Mouse (Mus musculus): ENCODE measurements around the gene Rbks. TPM values are rescaled to one million over a fixed set of nuclear protein-coding genes. Genes with fewer than 3 reads are reported as not detected.

The Rbks gene
- total RNA-seq (2021) = 1 to 10 TPM; 3.0 to 3.4 TPM

GRCm38 (mm10) chr5:31696971-31697643 is at the start of gene Rbks:
TSS of gene Rbks (minus strand) at chr5:31697627.
- DNase-seq (ENCODE audit: low spot score in 2 of 2) = no peak
- intact Hi-C loops (cut with DNase I) = loop anchor here (5.0 kb wide), 2 partner anchors 125 to 285 kb away; no protein-coding TSS in a partner anchor

- no peak for DNase-seq (ENCODE audit: low spot score in 2 of 2)
- intact Hi-C loops (cut with DNase I) = no loop called here
Observed at GRCm38 (mm10) chr5:31742521-31743031, 45.1 kb upstream of the Rbks start.

DNA sequence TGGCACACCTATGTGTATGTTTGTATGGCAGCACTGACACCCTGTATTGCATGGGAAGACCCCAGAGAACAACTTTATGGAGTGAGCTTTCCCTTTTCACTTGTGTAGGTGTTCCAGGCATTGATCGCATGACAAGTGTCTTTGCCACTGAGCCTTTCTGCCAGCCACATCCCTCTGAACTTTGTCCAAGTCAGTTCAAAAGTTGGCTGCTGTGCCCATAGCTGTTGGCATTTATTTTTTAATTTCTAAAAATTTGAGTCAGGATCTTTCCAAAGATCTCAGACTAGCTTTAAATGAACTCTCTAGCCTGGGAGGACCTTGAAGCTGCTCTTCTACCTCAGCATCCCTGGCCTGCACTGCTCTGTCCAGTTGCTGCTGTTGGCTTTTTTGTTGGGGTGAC is 44.5 kb upstream of the Rbks start:
- intact Hi-C loops (cut with DNase I) = no loop called here
- no peak for DNase-seq (ENCODE audit: low spot score in 2 of 2)

DNA sequence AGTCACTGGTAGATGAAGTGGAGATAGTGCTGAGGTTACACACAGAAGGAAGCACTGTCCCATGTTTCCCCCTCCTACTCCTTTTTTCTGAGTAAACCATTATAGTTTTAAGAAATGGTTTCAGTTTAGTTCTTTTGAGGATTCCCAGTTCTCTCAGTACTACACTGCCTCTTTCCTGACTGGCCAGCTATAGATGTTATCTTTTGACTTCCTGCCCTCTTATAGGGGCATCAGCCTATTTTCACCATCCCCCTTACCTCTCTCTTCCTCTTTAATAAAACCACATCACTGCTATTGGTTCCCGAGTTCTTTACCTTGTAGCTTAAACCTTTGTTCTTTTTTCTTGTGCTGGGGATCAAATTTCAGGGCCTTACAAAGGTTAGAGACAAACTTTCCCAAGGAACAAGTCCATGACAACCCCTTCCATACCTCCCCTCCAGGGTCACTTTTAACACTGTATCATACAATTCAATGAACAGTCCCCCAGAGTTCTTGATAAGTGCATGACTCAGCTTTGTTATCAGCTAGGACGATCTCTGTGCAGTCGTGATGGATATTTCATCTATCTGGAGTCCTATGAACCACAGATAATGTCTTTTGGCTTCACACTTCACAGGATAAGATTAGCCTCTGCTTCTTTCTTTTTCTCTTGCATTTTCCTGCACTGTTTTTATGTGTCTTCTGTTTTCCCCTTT is 35.4 kb upstream of the Rbks start:
- intact Hi-C loops (cut with DNase I) = no loop called here
- no peak for DNase-seq (ENCODE audit: low spot score in 2 of 2)

GRCm38 (mm10) chr5:31727456-31727855 is 30.0 kb upstream of the Rbks start:
- DNase-seq (ENCODE audit: low spot score in 2 of 2) = no peak
- intact Hi-C loops (cut with DNase I) = no loop called here

GRCm38 (mm10) chr5:31725885-31726284 is 28.5 kb upstream of the Rbks start:
- intact Hi-C loops (cut with DNase I) = no loop called here
- DNase-seq (ENCODE audit: low spot score in 2 of 2) = no peak

GRCm38 (mm10) chr5:31724519-31724918 is 27.1 kb upstream of the Rbks start:
- no peak for DNase-seq (ENCODE audit: low spot score in 2 of 2)
- intact Hi-C loops (cut with DNase I) = no loop called here

- intact Hi-C loops (cut with DNase I) = no loop called here
- DNase-seq (ENCODE audit: low spot score in 2 of 2) = no peak
Observed at GRCm38 (mm10) chr5:31715486-31716150, 18.2 kb upstream of the Rbks start.

DNA sequence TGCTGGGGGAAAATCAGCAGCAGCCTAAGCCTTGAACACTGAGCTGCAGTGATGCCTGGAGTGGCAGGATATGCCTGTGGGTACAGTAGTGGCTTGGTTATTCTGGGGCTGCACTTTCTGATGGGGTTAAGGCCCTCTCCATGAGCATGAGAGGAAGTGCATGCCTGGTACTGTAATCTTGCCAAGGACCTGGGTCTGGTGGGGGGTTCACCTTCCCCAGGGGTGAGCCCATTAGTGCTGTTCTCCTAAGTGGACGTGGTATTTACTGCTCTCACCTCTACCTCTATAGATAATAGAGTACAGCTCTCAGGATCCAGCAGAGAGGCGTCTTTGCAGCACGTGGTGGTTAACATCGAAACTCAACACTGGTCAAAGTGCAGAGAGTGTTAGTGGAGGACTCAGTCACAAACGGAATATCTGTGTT is 16.4 kb upstream of the Rbks start:
- no peak for DNase-seq (ENCODE audit: low spot score in 2 of 2)
- intact Hi-C loops (cut with DNase I) = no loop called here

- DNase-seq (ENCODE audit: low spot score in 2 of 2) = no peak
- intact Hi-C loops (cut with DNase I) = no loop called here
Observed at GRCm38 (mm10) chr5:31713280-31713711, 15.9 kb upstream of the Rbks start.

GRCm38 (mm10) chr5:31709389-31709788 is 12.0 kb upstream of the Rbks start:
- intact Hi-C loops (cut with DNase I) = no loop called here
- no peak for DNase-seq (ENCODE audit: low spot score in 2 of 2)

DNA sequence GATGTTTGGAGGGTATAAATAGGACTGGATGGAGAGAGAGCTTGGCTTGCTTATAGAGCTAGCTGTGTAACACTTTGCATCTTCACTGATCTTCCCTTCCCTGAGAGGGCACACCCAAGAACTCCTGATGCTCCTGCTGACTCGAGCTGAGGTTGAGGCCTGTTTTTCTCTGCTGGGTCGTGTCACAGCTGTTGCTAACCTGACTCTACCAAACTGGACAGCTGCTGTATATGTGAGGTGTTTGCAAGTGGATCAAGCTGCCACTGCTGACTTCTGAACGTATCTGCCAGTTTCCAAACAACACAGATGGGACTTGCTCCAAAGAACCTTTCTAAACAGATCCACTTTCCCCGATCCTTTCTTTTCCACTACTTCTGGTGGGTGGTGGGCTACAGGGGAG is 9.4 kb upstream of the Rbks start:
- DNase-seq (ENCODE audit: low spot score in 2 of 2) = no peak
- intact Hi-C loops (cut with DNase I) = no loop called here

DNA sequence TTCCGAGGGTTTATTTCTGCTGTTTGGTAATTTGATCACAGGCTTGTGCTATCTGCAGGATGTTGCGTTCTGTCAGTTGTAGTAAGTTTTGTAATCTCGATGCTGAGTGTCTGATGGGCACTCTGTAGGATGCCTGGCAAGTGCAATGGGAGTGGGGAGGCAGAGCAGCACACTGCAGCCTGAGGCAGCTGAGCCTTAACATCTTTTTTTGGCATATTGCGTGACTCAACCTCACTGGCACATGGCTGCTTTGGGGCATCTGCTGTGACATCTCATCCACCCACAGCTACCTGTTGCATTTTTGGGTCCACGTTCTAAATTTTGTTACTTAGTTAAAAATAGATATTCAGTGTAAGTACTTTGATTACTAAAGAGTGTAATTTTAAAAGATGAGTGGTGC is 7.5 kb upstream of the Rbks start:
- intact Hi-C loops (cut with DNase I) = no loop called here
- peak; percentile 57 to 74 for DNase-seq (ENCODE audit: low spot score in 2 of 2)

DNA sequence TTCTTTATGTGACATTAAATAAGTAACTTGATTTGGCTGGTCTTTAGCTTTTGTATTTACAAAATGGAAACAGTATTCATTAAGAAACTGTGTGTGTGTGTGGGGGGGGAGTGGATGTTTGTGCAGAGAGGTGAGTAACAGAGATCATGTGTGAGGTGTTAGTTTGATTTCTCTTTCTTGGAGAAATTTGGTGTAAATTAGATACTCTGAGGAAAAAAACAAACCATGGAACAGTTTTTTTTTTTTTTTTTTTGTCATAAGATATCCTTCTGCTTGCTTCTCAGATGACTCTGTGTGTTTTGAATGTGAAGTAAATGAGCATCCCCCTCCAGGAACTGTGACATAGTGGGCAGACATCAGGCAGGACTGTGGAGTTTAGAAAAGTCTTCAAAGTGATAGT is 2.0 kb upstream of the Rbks start:
- DNase-seq (ENCODE audit: low spot score in 2 of 2) = no peak

DNA sequence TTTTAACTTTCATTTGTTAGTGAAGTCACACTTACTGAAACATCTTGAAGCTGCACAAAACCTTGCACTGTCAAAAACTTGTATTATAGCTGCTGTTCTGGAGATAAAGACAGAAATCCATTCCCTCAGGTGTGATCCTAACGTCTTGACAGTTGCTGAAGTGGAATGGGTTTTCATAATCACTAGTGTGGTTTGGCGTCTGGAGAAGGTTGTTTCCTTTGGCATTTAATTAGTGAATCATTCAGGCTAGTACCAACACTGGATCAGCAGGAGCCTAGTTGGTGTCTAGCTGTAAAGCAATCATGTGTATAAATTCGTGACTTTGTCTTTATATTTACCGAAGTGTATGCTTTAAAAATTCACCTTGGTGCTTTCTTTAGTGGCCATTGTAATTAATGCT is 1.5 kb upstream of the Rbks start:
- DNase-seq (ENCODE audit: low spot score in 2 of 2) = no peak
- intact Hi-C loops (cut with DNase I) = loop anchor here (2.0 to 5.0 kb wide), 3 partner anchors 127 to 436 kb away; partner anchors contain the start of gene Fosl2

More for the DNA sequence above, 2.0 kb upstream of the Rbks start:
- intact Hi-C loops (cut with DNase I) = loop anchor here (2.0 to 5.0 kb wide), 3 partner anchors 127 to 435 kb away; partner anchors contain the start of gene Fosl2

DNA sequence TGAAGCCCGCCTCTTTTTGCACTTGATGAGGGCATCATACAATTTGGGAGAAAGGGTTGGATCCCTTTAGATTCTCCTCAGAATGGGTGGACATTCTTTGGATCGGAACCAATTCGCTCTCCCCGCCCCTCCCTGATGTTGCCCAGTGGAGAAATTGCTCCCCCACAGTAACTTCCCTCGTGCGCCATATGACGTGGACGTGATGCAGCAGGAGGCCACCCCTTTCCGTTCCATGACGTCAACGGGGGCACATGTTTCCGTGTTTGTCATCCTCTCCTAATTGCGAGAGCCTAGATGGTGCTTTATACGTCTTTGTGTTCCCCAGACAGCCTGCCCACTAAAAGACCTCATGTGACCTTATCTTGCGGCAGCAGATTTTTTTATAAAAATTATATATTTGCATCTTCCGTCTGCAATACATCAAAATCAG is 885 bp upstream of the Rbks start:
- peak; percentile 82 to 83 for DNase-seq (ENCODE audit: low spot score in 2 of 2)
- intact Hi-C loops (cut with DNase I) = loop anchor here (2.0 to 5.0 kb wide), 3 partner anchors 126 to 436 kb away; partner anchors contain the start of gene Fosl2

DNA sequence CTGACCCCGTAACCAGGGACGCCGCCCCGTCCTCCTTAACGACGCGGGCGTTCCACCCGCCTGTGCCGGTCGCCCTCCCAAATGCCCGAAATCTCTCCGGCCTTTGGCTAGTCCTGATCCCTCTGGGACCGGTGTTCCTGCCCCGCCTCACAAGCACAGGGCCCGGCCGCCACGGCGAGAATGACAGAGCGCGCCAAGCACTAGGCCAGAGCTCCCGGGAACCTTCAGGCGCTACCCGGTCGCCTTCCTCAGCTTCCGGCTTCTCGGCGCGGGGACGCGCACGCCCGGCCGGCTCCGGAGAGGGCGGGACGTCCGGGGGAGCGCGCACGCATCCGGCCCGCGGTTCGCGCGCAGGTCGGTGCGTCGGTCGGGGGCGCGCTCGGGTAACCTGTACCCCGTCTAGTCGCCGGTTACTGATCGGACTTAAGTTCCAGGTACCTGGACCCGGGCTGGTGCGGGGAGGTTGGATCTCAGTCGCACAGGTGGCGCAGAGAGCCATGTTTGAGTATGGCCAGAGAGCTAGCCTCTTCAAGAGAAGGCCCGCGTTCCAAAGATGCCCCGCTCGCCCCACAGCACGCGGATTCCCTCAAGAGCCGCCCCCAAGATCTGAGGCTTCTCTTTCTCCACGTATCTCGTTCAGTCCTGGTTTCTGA is 343 bp upstream of the Rbks start, which contains the start of gene Babam2:
Gene Babam2 (plus strand): TSS at position 41 of the 653 bp plus-strand sequence.
- DNase-seq (ENCODE audit: low spot score in 2 of 2) = peak; percentile 91 to 94
- intact Hi-C loops (cut with DNase I) = loop anchor here (2.0 to 5.0 kb wide), 3 partner anchors 125 to 437 kb away; partner anchors contain the start of gene Fosl2

DNA sequence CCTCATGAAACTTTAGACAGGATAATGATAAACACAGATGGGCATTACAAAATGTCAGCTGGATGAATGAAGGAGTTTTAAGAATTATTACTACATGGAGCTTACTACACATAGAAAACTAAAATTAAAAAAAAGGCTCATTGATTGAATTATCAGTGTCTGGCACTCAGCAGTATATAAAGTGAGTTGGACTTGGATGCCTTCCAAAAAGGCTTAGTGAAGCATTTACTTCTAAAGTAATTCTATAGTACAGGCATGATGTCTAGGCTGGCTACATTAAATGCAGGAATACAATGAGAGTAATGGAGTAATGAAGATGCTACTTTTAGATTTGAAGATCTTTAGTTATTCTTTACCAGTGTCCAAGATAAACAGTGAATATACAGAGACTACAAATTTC is 4.2 kb downstream of the Rbks start:
- DNase-seq (ENCODE audit: low spot score in 2 of 2) = no peak
- intact Hi-C loops (cut with DNase I) = no loop called here

DNA sequence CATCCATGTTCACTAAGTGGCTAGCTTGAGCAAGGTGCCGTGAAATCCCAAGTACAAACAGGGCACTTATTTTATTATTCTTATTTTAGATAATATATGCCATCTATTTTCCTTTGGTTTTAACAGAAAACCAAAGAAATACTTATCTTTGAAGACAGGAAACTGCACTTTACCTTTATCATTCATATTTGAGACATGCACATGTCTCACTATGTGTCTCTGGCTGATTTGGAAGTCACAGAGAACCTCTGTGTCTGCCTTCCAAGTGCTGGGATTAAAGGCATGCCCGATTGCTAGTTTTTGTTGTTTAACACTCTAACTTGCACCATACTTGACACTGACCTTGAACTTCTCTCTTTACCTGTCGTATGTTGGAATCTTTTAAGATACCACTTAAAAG is 9.5 kb downstream of the Rbks start:
- intact Hi-C loops (cut with DNase I) = no loop called here
- DNase-seq (ENCODE audit: low spot score in 2 of 2) = no peak

DNA sequence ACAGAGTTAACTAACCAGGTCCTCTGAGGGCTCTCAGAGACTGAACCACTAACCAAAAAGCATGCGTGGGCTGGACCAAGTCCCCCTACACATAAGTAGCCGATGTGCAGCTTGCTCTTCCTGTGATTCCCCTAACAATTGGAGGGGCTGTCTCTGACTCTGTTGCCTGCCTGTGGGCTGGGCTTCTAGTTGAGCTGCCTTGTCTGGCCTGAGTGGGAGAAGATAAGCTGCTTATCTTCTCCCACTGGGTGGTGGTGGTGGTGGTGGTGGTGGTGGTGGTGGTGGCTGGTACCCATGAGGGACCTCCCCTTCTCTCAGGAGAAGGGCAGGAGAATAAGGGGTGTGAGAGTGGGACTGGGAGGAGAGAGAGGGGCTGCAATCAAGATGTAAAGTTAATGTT is 11.4 kb downstream of the Rbks start:
- no peak for DNase-seq (ENCODE audit: low spot score in 2 of 2)
- intact Hi-C loops (cut with DNase I) = no loop called here

Data from left cerebral cortex, postnatal 36 days (tissue).